Mouse (Mus musculus) left cerebral cortex, adult 2 months (tissue): ENCODE data around the gene Dock3. TPM values are rescaled to one million over a fixed set of nuclear protein-coding genes. Genes with fewer than 3 reads are reported as not detected.
A peak's percentile ranks its signal among the peaks of the same experiment; 100 is the strongest.

Experiments
- DNase-seq, 2 experiments: peaks; one replicate each; pipeline ENCODE4 v3.0.0; 2021 to 2022; ENCODE audit warnings: low spot score in 2 of 2, mixed read lengths in 1 of 2; ENCODE audit errors: extremely low spot score in 1 of 2
- H3K27ac ChIP-seq: fragments of 200-600 bp; 2 replicates; pipeline ENCODE4 v1.8.1; 2022
- H3K4me3 ChIP-seq: fragments of 200-600 bp; 2 replicates; pipeline ENCODE4 v1.8.1; 2022
- CTCF ChIP-seq: fragments of 200-600 bp; IDR thresholded peaks from 2 replicates; pipeline ENCODE4 v1.8.1; 2022; ENCODE audit warnings: antibody characterized with exemption, mild to moderate bottlenecking, moderate library complexity
- intact Hi-C: fragments of 180-260 bp; cut with DNase I; formaldehyde crosslinking; loops from one replicate; pipeline ENCODE4 v1.15.1; 2025
- total RNA-seq, 2 experiments: library from RNA; stranded (reverse); gene quantifications; 2 replicates each; pipeline ENCODE4 v1.2.3; 2021

Gene Dock3
- total RNA-seq, 2 experiments from 2014 or later: 216 to 221 TPM

DNA sequence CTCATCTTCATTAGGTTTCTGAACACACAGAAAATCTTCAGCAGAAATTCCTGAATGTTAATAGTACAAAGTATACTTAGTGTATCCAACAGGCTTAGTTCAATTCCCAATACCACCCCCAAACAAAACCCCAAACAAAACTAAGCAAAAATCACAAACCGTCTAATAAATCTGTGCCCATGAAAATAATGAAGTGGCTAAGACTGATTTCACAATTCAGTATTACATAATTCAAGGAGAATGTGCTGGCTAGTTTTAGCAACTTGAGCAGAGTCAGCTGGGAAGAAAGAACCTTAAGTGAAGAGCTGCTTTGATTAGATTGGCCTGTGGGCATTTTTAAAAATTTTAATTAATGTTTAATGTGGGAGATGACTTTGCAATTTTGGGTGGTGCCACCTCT, 273.3 kb downstream of the Dock3 start:
- intact Hi-C loops: no loop called here
- DNase-seq: no peak
- Histone ChIP-seq H3K4me3 (no peak overlapping the region), H3K27ac (peak overlapping the region; percentile 62; the same call in 1 of the 2 replicates)
- TF ChIP-seq CTCF: no peak

DNA sequence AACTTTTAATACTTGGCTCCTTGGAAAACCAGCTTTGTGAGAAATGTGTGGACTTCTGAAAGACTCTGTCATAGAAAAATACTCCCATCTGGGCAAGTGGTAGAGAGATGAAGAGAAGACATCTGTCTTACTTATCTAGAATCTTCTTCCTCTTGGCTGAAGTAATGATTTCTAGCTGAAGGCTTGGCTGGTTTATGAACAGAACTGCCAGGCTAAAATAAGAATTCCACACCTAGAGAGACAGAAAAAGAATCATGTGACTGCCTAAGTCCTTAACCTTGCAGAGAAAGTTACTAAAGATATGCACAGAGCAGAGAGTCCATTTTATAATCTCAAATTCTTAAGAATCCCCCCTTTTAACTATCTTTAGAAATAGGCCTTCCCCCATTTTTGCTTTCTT, 276.2 kb downstream of the Dock3 start:
- intact Hi-C loops: no loop called here
- H3K27ac ChIP-seq: peak overlapping the region; percentile 74
- TF ChIP-seq CTCF: no peak
- no peak overlapping the region for H3K4me3 ChIP-seq
- DNase-seq: no peak

DNA sequence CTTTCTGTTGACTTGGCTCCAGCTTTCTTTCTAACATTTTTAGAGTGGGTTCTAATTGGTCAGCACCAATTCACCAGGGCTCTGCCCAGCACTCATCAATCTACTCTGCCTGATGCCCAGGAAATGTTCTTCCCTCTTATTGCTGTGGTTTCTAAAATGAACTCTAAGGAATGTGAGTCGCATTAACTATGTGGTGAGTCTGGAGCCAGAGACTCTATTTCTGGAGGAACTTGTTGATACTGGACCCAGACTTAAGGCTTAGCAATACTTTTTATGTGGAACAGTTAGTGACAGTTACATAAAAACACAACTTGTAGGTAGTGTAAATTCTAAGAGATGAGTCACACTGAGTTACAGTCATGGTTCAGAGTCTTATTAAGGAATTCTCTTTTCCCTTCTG, 296.7 kb downstream of the Dock3 start:
- Histone ChIP-seq H3K4me3 (no peak overlapping the region), H3K27ac (peak overlapping the region; percentile 76)
- intact Hi-C loops: no loop called here
- no peak for DNase-seq
- no peak for TF ChIP-seq CTCF

DNA sequence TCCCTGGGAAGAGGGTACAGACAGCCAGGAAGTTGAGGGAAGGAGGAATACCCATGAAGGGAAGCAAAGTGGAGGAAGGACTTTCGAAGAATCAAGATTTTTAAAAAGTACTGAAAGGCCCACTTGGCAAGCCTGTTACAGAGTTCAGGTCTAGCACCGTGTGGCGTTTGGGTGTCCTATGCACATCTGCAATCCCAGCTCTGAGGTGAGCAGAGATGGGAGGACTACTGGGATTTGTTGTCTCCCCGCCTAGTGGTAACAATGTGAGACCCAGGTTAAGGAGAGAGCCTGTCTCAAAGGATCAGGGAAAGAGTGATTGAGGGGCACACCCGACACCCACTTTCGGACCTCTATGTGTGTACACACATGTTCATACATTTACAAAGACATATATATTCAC, 316.8 kb downstream of the Dock3 start:
- Histone ChIP-seq H3K4me3 (no peak overlapping the region), H3K27ac (no peak overlapping the region)
- no peak for DNase-seq
- intact Hi-C loops: no loop called here
- no peak for TF ChIP-seq CTCF

DNA sequence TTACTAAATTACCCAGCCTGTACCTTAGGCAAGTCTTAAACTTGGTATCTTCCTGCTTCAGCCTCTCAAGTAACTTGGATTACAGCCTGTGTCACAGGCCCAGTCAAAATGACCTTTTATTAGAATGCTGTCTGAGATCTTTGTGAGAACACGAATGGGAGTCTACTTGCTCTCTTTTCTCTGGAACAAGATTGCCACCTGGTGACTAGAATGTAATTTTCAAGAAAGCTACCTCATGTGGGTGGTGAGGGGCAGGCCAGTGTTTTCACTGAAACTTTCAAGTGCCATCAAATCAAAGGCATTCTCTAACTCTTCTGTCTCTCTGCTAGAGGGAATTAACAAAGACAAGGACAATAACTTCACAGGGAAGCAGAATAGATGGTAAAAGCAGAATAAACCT, 317.9 kb downstream of the Dock3 start:
- intact Hi-C loops: no loop called here

DNA sequence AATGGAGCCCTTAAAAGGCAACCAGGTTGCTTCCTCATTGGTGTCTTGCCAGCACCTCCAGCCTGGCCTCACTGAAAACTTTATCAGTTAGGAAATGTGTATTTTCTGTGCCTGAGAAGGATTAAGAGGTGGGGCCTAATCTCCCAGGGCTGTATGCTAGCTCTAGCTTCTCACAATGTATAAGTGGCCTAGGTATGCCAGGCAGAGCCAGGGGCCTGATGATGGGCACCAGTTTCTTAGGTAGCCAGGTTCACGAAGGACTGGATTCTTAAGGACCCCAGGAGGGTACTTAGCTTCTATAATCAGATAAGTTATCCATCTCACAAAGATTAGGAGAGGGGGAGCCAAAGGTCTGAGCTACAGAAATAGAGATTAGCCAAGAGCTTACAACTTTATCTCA, 320.1 kb downstream of the Dock3 start:
- DNase-seq: no peak
- TF ChIP-seq CTCF: no peak
- intact Hi-C loops: no loop called here
- H3K4me3 ChIP-seq: no peak overlapping the region
- no peak overlapping the region for H3K27ac ChIP-seq

More for the DNA sequence above, 317.9 kb downstream of the Dock3 start:
- no peak; the same call in 1 of the 2 replicates for TF ChIP-seq CTCF
- DNase-seq: peak in 1 of 2 experiments; percentile 7
- H3K27ac ChIP-seq: no peak overlapping the region
- H3K4me3 ChIP-seq: no peak overlapping the region

DNA sequence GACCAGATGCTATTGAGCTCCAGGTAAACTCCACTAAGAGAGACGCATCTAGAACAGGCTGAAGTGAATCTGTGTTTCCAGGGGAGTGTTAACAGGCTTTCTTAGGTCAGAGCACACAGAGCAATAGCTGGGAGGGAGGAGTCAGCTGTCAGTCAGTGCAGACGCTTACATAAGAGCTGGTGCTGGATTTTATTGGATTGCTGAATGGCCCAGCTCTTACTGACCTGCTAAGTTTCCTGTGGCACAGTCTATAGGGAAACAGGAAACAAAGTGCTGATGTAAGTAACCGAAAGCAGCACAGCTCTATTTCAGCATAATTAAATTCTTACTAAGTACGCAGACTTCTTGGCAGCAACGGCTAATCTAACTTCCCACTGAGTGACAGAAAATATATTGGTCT, 323.0 kb downstream of the Dock3 start:
- peak in 1 of 2 experiments; percentile 10 for DNase-seq
- intact Hi-C loops: no loop called here
- TF ChIP-seq CTCF: no peak
- H3K27ac ChIP-seq: peak overlapping the region; percentile 62
- no peak overlapping the region for H3K4me3 ChIP-seq

DNA sequence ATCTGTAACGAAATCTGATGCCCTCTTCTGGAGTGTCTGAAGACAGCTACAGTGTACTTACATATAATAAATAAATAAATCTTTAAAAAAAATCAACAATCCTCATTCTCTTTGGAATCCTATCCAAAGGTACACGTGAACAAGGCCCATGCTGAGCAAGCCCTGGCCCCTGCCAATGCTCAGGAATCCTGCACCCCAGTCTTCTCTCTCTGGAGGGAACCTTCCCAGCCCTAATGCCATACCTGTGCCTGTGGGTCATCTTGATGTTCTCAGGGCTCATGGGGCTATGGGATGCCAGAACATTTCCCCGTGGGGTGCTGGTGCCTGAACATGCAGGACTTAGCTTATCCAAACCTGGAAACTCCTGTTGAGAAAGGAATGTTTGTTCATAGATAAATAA, 323.5 kb downstream of the Dock3 start:
- TF ChIP-seq CTCF: no peak
- Histone ChIP-seq H3K4me3 (no peak overlapping the region), H3K27ac (peak overlapping the region; percentile 62; the same call in 1 of the 2 replicates)
- DNase-seq: peak in 1 of 2 experiments; percentile 9
- intact Hi-C loops: no loop called here

DNA sequence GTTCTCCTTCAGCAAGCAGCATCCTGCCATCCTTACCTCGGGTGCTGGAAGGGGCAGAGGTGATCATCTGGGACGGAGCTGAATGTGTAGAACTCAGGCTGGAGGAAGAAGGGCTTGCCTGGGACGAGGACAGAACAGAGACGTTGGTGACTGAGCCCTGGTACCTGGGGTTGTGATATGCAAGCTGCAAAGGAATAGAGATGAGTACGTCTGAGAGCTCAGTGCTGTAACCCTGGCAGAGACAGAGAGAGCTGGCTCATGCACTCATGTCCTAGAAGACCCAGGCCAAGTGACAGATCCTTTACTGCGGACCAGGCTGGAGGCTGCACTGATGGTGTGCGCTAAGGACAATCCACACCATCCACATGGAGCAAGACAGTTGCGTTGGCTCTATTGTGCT, 325.1 kb downstream of the Dock3 start:
- no peak for TF ChIP-seq CTCF
- intact Hi-C loops: no loop called here
- Histone ChIP-seq H3K4me3 (no peak overlapping the region), H3K27ac (no peak overlapping the region)
- DNase-seq: peak in 1 of 2 experiments; percentile 6

DNA sequence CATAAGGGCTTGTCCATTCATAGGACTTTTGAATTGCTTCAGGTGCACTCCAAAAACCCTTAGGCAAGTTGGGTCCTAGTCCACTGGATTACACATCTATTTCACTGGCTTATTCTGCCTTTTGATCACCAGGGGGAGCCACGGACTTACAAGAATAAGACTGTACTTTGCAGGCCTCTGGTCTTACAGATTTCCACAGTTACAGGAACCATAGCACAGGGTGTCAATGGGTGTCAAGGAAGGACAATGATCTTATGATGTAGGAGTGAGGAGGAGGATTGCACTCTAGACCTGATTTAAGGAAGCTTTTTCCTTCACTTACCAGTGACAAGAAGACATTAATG, 327.9 kb downstream of the Dock3 start:
- Histone ChIP-seq H3K27ac (no peak overlapping the region), H3K4me3 (no peak overlapping the region)
- DNase-seq: peak in 1 of 2 experiments; percentile 24
- TF ChIP-seq CTCF: peak; percentile 70
- intact Hi-C loops: loop anchor here (2.0 kb wide), 1 partner anchor 387 kb away; no protein-coding TSS in a partner anchor

DNA sequence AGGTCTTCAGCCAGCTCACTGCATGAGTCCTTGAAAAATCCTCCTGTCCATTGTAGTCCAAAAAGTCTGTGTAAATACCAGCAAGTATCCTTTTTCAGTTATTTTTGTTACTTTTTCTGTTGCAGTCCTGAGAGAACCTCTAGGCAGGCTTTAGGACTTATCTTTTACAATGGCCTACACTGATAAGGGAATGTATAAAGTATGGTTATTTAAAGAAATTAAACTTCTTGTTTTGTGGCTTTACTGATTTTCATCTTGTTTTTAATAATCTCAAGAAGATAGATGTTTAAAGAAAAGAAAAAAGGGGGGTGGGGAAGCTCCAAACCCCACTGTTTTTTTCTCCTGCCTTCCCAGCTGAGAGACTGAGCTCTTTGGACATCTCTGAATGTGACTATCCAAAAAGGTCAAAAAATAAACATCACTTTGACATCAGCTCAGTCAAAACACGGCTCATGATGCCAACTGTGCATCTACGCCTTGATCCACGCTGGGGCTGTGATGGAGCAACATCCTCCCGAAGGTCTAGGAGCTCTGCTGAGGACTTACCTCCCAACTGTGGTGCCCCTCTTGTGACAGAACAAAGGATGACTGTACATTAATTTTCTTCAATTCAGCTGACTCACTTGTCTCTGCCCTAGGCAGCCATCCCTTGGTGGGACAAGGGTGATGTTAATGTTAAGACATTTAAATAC, 328.5 kb downstream of the Dock3 start:
- intact Hi-C loops: loop anchor here (2.0 kb wide), 1 partner anchor 388 kb away; no protein-coding TSS in a partner anchor
- TF ChIP-seq CTCF: no peak
- H3K27ac ChIP-seq: no peak overlapping the region; the same call in 1 of the 2 replicates

DNA sequence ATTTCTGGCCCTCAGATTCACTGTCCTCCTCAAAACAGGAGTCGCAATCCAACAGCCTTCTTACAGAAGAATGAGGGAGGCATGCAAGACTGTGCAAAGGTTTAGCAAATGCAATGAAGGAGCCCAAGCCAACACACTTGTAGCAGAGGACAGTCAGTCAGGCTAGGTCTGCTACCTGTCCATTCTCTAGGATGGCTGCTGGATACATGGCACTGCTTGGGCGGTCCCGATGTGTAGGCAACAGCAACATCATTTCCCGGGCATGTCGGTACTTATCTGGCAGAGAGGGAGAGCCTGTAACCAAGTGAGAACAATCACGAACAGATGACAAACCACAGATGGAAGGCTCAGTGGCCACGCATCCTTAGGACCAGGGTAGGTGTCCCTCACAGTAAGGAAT, 330.1 kb downstream of the Dock3 start:
- intact Hi-C loops: no loop called here
- peak overlapping the region; percentile 0 for H3K27ac ChIP-seq
- no peak for DNase-seq
- H3K4me3 ChIP-seq: no peak overlapping the region
- TF ChIP-seq CTCF: no peak

More for the DNA sequence above, 328.5 kb downstream of the Dock3 start:
- no peak overlapping the region for H3K4me3 ChIP-seq
- peak in 1 of 2 experiments; percentile 8 for DNase-seq

DNA sequence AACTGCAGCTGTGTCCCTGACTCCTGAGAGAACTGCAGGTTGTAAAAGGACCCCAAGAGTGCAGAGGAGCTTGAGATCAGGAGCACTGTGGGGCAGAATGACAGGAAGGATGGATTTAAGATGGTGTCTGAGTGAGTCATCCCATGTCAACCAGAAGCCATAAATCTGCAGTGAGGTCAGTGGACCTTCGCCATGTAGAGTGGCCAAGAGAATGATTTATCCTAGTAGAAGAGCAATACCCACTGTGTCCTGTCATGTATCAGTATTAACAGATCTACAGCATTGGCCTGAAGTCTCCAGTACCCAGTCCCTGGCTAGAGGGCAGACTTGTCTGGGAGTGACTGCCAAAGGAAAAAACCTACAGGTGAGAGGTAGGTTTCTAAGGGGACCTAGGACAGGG, 332.8 kb downstream of the Dock3 start:
- intact Hi-C loops: no loop called here
- DNase-seq: no peak
- Histone ChIP-seq H3K4me3 (no peak overlapping the region), H3K27ac (no peak overlapping the region)
- TF ChIP-seq CTCF: no peak
